Mouse (Mus musculus) cerebellum, adult (tissue): ENCODE results near the gene Fam189a1.

ENCODE experiments used
- ATAC-seq: cut with Nextera tagmentation; 2 replicates; pipeline ENCODE4 v1.9.2; 2017; ENCODE audit warnings: mild to moderate bottlenecking, moderate library complexity, mixed read lengths; ENCODE audit not compliant: insufficient number of reproducible peaks, low FRiP score, low TSS enrichment

Fam189a1 gene

DNA sequence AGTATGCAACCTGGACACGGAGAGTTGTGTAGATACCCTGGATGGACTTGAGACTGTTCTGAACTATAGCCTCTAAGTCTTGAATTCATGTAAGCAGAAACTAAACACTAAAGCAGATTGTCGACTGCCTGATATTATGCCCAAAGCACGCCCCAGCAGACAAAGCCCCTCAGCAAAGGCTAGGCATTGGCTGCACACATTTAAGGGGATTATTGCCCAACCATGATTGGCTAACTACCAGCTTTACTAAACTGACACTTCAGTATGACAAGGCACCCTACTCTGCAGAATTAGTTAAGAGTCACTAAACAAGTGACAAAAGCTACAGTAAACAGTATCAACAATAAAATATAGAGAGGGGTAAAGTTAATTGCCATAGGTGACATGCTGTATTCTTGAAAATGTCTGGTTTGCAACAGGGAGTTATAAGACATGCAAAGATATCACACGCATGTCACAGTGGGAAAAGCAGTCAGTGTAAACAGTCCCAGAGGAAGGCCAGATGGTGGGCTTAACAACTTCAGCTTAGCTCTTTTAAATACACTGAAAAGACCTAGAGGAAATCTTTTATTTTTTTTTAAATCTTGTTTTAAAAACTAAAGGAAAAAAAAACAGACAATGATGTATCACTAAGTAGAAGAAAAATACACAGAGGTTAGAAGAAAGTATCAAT lies 182.6 kb downstream of the Fam189a1 start:
- no peak for ATAC-seq

DNA sequence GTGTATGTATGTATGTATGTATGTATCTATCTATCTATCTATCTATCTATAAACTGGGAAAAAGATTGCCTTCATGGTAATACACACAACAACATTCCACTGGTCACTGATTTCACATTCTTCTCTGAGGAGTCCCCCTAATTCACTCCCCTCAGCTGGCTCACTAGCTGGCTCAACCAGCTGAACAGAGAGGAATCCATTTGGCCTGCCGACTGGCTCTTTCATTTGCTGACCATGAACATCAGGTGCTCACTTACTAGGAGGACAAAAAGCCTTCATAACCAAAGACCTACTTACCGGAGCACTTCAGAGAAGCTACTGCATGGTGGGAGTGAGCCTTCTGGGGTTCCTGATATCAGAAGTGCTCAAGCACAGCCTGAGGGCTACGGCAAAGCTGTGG lies 194.2 kb downstream of the Fam189a1 start:
- ATAC-seq = no peak

DNA sequence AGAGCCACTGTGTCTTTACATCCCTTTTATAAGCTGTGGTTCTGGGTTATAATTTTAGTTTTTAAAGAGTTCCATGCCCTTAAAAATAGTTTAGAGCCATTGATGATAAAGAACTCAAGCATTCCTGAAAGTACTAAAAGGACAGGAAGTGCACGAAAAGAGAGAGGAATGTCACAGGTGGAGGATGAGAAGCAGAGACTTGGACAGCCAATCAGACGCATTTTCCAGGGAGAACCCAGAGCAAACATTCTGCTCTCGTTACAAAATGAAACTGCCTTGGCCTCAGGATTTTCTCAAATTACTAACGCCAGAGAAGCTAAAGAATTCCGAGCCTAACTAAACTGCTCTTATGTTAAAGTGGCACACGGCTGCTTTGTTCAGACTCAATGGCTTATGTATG lies 197.3 kb downstream of the Fam189a1 start:
- no peak for ATAC-seq

DNA sequence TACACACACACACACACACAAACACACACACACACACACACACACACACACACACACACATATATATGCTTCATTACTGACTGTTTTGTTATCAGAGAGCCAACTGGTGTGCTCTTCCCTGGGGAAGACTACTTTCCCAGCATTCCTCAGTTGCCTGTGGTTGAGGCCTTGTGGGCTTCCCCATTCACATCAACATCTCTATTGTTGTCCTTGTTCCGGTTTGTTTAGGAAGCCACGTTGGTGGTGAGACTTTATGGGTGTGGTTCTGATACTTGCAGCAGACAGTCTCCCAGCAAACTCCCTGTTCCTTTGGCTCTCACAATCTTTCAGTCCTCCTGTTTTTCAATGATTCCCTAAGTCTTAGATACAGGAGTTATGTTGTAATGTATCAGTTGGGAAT lies 204.2 kb downstream of the Fam189a1 start:
- no peak for ATAC-seq

DNA sequence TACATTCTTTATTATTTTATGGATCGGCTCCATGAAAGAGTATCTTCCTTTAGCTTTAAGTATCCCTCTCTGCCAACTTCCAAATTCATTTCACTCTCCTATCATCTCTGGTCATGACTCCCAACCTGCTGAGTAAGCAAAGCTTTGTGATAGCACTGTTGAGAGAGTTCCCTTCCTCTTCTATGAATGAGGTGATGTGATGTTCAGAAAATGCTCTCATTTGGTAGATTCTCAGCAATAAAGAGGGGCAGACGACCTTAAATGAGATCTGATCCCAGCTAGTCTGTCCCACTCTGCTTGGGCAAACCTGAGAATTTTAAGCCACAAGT lies 205.6 kb downstream of the Fam189a1 start:
- ATAC-seq = no peak

DNA sequence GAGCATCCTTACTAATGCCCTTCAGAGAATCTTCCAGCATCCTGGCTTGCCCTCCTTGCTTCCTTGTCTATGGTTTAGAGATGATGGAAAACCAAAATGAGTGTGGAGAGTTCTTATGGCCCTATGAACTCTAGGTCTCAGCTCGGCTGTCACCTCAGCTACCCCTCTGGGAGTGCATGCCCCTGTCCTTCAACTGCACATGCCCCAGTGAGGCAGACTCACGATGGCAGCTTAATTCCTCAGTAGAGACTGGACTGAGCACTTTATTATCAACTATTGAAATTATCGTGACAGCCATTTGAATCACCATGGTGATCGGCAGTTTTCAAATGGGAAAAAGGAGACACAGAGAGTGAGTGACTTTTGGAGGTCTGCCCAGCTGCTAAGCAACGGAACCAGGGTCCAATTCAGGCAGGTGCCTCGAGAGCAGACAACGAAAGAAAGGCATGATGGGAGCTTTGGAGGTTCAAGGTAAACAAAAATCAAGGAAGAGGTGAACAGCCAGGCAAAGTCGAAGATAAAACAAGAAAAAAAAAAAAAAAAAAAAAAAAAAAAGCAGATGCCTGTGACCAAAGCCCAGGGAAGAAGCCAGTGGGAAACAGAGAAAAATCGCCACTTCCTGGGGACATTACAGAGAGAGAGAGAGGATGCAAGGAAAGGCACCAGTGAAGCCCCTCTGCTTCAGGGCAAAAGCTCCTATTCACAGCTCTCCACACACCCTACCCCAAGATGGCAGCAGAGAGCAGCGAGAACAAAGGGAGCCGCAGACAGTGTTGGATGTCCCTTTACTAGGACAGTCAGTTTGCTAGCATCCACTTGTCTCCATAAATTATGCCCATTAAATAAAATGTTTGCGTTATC lies 206.2 kb downstream of the Fam189a1 start:
- no peak for ATAC-seq

DNA sequence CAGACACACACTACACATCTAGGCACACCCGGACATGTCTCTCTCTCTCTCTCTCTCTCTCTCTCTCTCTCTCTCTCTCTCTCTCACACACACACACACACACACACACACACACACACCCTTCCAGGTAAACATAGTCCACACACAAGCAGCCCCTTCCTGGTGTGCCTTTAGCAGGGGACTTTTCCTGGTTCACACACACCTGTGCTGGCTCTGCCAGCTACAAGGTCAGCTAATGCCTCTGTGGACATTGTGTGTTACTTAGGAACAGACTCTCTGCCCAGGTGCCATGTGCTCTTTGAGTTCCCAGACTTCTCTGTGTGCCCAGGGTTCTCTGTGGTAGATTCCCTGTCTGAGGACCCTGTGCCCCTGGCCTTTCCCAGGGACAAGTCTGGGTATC lies 206.9 kb downstream of the Fam189a1 start:
- no peak for ATAC-seq

DNA sequence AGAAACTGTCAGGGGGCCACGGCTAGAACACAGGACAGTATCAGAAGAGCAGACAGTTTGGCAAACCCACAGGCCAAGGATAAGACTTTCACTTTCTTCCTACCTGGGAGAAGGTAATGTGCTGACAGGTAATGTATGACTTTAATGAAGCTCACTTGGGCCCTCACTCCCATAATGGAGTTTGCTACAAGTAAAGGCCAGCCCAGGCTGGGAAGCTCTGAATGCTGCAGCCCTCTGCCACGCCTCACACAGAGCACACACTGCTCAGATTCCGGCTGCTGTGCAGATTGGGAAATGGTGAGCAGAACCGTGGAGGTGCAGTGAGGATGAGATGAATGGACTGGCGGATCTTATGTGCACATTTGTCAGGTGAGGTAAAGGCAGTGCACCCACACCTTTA lies 211.7 kb downstream of the Fam189a1 start:
- ATAC-seq = no peak

DNA sequence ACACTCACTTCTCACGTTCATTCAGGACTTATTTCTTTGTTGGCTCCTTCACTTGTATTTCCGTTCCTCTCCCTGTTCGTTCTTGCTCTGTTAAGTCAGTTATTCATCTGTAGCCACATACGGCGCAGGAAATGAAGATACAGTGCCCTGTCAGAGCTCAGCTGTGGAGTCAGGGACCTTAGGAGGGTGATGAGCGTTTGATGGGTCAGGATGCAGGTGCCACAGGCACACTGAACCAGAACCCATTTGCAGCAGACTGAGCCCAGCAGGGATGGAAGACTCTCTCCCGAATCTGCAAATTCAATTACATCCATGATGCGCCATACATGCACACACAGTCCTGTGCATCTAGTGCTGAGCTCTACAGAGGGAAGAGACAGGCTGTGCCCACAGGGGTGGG lies 212.2 kb downstream of the Fam189a1 start:
- no peak for ATAC-seq

DNA sequence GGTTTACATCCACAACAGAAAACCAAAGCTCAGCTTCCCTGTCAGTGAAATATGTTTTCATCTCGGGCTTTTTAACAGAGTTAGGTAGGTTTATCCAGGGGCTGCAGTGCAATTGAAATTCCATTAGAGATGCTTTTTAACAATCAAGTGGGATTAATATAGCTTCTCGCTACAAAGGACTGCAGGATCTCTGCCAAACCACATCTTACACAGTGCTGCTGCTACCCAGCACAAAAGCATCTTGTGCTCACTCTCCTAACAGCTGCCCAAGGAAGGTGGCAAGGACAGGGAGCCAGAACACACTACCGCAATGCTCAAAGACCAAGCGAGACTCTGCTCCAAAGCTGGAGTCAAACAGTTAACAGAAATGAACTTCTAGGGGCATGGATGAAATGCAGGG lies 219.4 kb downstream of the Fam189a1 start:
- no peak for ATAC-seq

DNA sequence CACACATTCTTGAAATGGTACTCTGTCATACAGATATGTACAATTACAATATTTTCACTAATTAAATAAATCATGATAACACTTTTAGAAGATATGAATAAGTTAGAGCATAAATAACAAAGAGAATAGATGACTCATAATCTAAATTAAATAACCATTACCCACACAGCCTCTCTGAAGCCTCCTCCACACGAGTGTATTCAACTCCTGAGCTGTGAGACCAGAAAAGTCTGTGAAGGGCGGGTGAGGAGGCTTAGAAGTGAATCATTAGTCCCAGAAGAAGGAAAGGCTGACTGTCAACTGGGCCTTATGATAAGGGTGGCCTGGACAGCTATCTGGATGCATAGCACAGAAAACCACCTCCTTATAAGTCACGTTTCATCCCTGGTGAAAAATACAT lies 222.3 kb downstream of the Fam189a1 start:
- no peak for ATAC-seq

DNA sequence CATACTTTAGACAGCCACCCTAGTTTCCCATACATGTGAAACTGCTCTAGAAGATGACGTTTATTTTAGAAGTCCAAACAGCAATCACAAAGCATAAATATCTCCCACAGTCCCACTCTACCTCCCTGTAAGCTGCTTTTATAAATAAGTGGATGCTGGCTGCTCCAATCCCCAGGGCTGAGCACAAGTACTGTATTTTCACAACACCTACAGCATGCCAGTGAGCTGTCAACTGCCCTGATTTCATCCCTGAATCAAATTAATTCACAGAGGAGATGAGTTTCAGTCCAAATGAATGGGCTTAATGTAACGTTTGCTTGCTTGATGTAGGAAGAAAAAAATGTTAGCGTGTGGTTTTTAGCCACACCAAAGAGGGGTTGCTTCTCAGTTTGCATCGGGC lies 225.4 kb downstream of the Fam189a1 start:
- ATAC-seq = no peak

DNA sequence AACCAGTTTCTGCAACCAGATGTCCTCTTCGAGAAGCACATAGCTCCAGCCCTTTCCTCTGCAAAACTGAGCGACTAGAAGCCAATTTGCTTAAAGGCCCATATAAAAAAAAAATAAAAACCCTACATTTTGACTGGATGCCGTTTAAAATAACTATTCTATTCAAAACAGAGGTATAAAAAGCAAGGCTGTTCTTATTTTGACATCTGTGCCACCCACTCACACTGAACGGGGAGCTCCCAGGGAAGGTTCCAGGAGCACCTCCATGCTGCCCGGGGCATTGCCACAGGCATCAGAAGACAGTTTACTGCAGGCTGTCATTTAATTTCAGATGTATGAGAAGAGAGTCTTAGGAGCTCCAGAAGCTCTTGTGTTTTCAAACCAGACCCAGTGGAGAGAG lies 232.5 kb downstream of the Fam189a1 start:
- ATAC-seq = no peak

DNA sequence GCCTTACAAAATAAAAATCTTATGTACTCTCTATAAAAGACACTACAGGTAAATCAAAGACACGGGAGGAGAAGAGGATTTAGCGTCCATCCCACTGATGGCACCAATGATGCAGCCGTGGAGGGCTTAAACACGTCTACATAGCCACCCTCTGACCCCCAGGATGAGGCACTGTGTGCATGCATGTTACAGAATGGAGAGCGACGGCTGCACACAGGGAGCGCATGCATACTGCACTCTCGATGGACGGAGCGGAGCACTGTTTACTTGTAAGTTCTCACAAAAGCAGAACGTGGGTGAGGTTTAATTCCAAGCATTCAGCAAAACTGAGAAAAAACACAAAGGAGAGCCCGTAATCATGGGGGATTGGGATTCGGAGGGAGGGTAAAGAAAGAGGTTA lies 235.2 kb downstream of the Fam189a1 start:
- ATAC-seq = no peak

DNA sequence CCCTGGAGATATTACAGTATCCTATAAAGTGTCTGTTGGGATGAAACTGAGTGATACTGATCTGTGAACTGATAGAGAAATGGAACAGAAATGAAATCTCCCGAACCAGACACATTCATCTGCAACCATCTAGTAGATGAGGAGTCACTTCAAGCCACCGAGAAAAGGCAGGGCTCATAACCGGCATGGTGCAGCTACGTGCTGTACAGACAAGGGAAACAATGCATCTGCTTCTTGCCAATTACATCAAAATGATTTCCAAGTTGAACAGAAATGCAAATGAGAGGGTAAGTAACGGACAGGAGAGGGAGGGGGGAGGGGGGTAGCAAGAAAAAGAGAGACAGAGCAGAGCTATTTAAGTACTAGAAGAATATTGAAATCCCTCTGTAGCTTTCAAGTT lies 235.6 kb downstream of the Fam189a1 start:
- ATAC-seq = no peak

DNA sequence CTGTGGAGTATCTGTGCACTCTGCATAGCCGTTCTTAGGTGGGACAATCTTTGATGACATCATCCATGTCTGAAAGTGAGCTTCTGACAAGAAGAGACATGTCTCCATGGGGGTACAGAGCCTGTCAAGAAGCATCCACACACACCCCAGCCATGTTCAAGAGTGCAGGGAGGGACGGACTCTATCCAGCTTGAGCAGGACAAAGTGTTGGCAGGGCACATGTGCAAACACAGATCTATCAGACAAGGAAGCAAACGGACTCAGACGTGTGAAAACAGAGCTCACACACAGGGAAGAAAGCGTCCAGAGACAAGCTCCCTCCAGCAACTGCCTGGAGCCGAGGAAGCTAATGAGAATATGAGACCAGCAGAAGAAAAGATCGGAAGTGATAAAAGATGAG lies 239.7 kb downstream of the Fam189a1 start:
- no peak for ATAC-seq

DNA sequence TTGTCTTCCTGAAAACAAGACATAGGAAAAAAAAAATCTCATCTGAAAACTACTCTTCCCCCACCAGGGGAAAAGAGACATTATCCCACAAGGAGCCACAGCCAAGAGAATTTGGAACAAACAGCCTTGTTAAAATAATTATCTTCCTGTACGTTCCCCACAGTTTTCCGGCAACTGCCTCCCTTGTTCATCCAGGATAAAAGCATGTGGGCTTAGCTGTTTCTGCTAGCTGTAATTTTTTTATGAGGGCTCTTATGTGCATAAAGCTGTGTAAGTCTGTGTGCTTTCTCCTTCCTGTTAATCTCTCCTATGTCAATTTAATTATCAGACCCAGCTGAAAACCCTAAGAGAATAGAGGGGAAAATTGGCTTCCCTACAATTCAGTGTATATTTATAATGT lies 241.2 kb downstream of the Fam189a1 start:
- no peak for ATAC-seq

DNA sequence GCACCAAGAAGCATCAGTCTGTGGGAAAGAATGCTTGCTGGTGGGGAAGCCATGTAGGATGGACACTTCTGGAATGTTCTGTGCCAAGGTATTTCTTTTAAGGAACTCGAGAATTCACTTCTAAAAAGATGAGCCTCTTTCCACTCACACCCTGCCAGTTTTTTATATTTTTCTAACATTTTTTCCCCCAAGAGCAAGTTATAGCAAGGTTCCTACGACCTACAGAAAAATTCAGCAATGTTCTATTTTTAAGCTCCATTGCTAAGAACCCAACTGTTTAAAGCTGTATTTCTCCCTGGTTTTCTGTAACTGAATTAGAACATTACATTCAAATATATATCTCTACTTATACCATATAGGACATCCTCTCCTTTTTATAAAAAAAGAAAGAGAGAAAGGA lies 244.4 kb downstream of the Fam189a1 start:
- no peak for ATAC-seq

DNA sequence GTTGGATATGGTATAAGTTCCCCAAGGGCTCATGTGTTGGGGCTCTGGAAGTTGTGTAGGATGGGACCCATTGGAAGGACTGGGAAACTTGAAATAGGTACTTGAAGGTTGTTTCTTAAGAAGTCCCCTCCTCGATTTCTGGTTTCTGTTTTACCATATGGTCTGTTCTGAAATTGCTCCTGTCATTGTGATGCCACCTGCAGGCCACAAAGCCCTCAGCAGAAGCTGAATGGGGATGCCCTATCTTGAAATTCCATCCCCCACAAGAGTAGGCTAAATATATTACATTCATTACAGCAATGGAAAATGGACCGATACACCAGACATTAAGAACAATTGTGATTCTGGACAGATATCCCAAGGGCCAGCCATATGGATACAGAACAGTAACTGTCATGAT lies 246.2 kb downstream of the Fam189a1 start:
- no peak for ATAC-seq

DNA sequence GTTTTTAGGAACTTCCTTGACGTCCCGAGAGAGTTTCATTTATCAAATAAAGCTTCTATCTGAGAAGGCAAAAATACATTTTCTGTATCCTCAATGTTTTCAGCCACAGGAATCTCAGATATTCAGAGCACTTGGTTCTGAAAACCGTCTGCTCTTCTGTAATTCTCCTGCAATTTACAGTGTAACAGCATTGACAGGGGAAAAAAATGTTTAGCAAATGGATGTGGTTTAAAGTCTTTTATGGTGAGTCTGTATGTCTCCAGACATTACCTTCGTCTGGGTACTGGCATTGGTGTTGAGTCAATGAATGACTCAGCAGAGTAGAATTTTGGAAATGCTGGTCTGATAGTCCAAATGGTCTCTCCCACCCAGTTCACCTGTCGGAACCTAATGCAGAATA lies 249.4 kb downstream of the Fam189a1 start:
- ATAC-seq = no peak

DNA sequence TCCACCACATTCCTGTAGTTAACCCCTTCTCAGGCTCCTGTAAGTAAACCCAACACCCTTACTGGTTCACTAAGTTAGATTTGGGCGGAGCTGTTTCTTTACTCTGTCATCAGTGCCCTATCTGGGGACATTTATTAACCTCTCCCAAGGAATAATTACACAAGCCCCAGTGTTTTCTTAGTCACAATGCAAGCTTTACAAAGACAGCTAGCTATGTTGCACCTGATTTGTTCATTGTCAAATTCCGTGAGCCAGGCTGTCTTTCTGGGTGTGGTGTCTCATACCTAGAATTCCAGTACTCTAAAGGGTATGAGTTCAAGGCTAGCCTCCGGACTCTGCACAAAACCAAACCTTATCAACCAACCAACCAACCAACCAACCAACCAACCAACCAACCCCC lies 250.9 kb downstream of the Fam189a1 start:
- ATAC-seq = no peak

DNA sequence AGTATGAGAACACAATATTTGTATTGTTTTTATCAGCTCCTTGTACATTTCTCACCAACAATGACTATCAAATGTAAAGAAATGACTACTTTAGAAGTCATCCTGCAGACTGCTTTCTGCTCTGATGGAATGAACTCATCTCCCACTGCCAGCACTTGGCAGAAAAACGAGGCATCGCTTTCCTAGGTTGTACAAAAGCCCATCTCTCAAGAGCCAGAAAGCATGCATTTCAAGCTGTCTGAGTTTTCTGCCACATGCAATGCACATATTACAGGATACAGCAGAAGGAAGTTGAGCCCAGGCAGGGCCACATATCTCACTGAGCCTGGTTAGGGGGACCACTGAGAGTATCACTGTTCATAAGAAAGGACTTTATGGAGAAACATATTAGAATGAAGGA lies 256.1 kb downstream of the Fam189a1 start:
- ATAC-seq = no peak
